Mouse (Mus musculus) stomach, postnatal 0 days (tissue): ENCODE results near the gene 4930412O13Rik.

Source experiments
- CTCF ChIP-seq: IDR thresholded peaks from 2 replicates; pipeline ENCODE4 v1.5.1; 2016; ENCODE audit warnings: antibody characterized with exemption, low read depth, mild to moderate bottlenecking, moderate library complexity
- EP300 ChIP-seq: optimal IDR thresholded peaks from 2 replicates; pipeline ENCODE3; 2016; ENCODE audit warnings: antibody characterized with exemption

GRCm38 (mm10) chr2:9852851-9853576 is 28.0 kb upstream of the 4930412O13Rik start:
- TF ChIP-seq CTCF (no peak), EP300 (no peak)
